Mouse (Mus musculus) MEL (cell line): Measurements from ENCODE around the gene Atp6ap2. TPM values are rescaled to one million over a fixed set of nuclear protein-coding genes. Genes with fewer than 3 reads are reported as not detected.

ENCODE experiments used
- DNase-seq: peaks from one replicate; pipeline ENCODE4 v3.0.0; 2011; ENCODE audit warnings: low read depth, low spot score
- H3K27ac ChIP-seq: 2 replicates; pipeline ENCODE4 v1.5.1; 2012; ENCODE audit warnings: low read depth, mild to moderate bottlenecking, control low read depth, low read length, moderate library complexity; ENCODE audit not compliant: control insufficient read depth
- H3K27me3 ChIP-seq, 2 experiments: fragments of 150-350 bp in 1 of 2; sonication (generic) in 1 of 2; 2 replicates each; pipeline ENCODE4 v1.6.1; 2012; ENCODE audit warnings: low read length in 2 of 2, mild to moderate bottlenecking in 2 of 2, improper control_type of control experiment in 1 of 2, moderate library complexity in 1 of 2; ENCODE audit not compliant: insufficient read depth in 2 of 2, control insufficient read depth in 1 of 2
- H3K36me3 ChIP-seq, 2 experiments: 2 replicates each; pipeline ENCODE4 v1.6.1; 2012 to 2014; ENCODE audit warnings: low read length in 2 of 2, improper control_type of control experiment in 1 of 2, inconsistent platforms in 1 of 2, mild to moderate bottlenecking in 1 of 2; ENCODE audit not compliant: insufficient read depth in 2 of 2, control insufficient read depth in 1 of 2
- H3K4me1 ChIP-seq, 2 experiments: fragments of 150-350 bp in 1 of 2; sonication (generic) in 1 of 2; 2 replicates each; pipeline ENCODE4 v1.6.1; 2012; ENCODE audit warnings: low read length in 2 of 2, improper control_type of control experiment in 1 of 2, mild to moderate bottlenecking in 1 of 2; ENCODE audit not compliant: insufficient read depth in 2 of 2, control insufficient read depth in 1 of 2
- H3K4me3 ChIP-seq, 2 experiments: fragments of 150-350 bp in 1 of 2; sonication (generic) in 1 of 2; 2 replicates each; pipeline ENCODE4 v1.5.1; 2012; ENCODE audit warnings: low read depth in 2 of 2, low read length in 2 of 2, mild to moderate bottlenecking in 2 of 2, moderate library complexity in 2 of 2, control low read depth in 1 of 2, improper control_type of control experiment in 1 of 2; ENCODE audit not compliant: control insufficient read depth in 1 of 2, insufficient read depth in 1 of 2
- H3K79me2 ChIP-seq: 2 replicates; pipeline ENCODE4 v1.6.1; 2012; ENCODE audit warnings: mild to moderate bottlenecking, low read length, moderate library complexity; ENCODE audit not compliant: control insufficient read depth, poor library complexity, insufficient read depth
- H3K9ac ChIP-seq: 2 replicates; pipeline ENCODE4 v1.6.1; 2012; ENCODE audit warnings: low read depth, mild to moderate bottlenecking, control low read depth, low read length, moderate library complexity; ENCODE audit not compliant: control insufficient read depth, poor library complexity, severe bottlenecking
- H3K9me3 ChIP-seq: fragments of 150-350 bp; sonication (generic); replicated peaks from 2 replicates; pipeline ENCODE4 v1.6.1; 2012; ENCODE audit warnings: mild to moderate bottlenecking, low read length, improper control_type of control experiment, moderate library complexity; ENCODE audit not compliant: insufficient read depth
- BHLHE40 ChIP-seq: IDR thresholded peaks from 2 replicates; pipeline ENCODE4 v1.6.1; 2012; ENCODE audit warnings: low read depth, mild to moderate bottlenecking, inconsistent platforms, low read length, improper control_type of control experiment, borderline replicate concordance
- CHD1 ChIP-seq: IDR thresholded peaks from 2 replicates; pipeline ENCODE4 v1.6.1; 2012; ENCODE audit warnings: low read depth, mild to moderate bottlenecking, inconsistent platforms, low read length, improper control_type of control experiment
- CHD2 ChIP-seq: IDR thresholded peaks from 2 replicates; pipeline ENCODE4 v1.6.1; 2011; ENCODE audit warnings: low read length, improper control_type of control experiment
- CTCF ChIP-seq, 3 experiments: IDR thresholded peaks in 2 of 3; conservative IDR thresholded peaks in 1 of 3; 2 replicates each; pipeline ENCODE4 v1.5.1; 2011 to 2012; ENCODE audit warnings: low read length in 3 of 3, low read depth in 2 of 3, mild to moderate bottlenecking in 2 of 3, improper control_type of control experiment in 1 of 3, inconsistent platforms in 1 of 3, mixed read lengths in 1 of 3, moderate library complexity in 1 of 3; ENCODE audit not compliant: control insufficient read depth in 1 of 3, insufficient read depth in 1 of 3, poor library complexity in 1 of 3, severe bottlenecking in 1 of 3
- E2F4 ChIP-seq: IDR thresholded peaks from 2 replicates; pipeline ENCODE4 v1.6.1; 2011; ENCODE audit warnings: low read depth, low read length, improper control_type of control experiment, borderline replicate concordance
- EP300 ChIP-seq, 2 experiments: IDR thresholded peaks; 2 replicates each; pipeline ENCODE4 v1.6.1; 2011; ENCODE audit warnings: improper control_type of control experiment in 2 of 2, low read length in 2 of 2, low read depth in 1 of 2, mild to moderate bottlenecking in 1 of 2
- ETS1 ChIP-seq: IDR thresholded peaks from 2 replicates; pipeline ENCODE4 v1.6.1; 2012; ENCODE audit warnings: low read depth, mild to moderate bottlenecking, inconsistent platforms, low read length, improper control_type of control experiment, moderate library complexity
- GABPA ChIP-seq: IDR thresholded peaks from 2 replicates; pipeline ENCODE4 v1.6.1; 2012; ENCODE audit warnings: low read depth, mild to moderate bottlenecking, inconsistent platforms, low read length, improper control_type of control experiment, moderate library complexity
- HCFC1 ChIP-seq: IDR thresholded peaks from 2 replicates; pipeline ENCODE4 v1.6.1; 2012; ENCODE audit warnings: low read depth, mild to moderate bottlenecking, inconsistent platforms, low read length, improper control_type of control experiment, moderate library complexity
- JUND ChIP-seq: IDR thresholded peaks from 2 replicates; pipeline ENCODE4 v1.6.1; 2011; ENCODE audit warnings: low read depth, mild to moderate bottlenecking, improper control_type of control experiment, low read length
- KAT2A ChIP-seq: conservative IDR thresholded peaks from 2 replicates; pipeline ENCODE4 v1.6.1; 2012; ENCODE audit warnings: low read depth, low read length, improper control_type of control experiment, inconsistent platforms
- MAX ChIP-seq: IDR thresholded peaks from 2 replicates; pipeline ENCODE4 v1.6.1; 2011; ENCODE audit warnings: low read length, improper control_type of control experiment
- MAZ ChIP-seq: IDR thresholded peaks from 2 replicates; pipeline ENCODE4 v1.6.1; 2012; ENCODE audit warnings: low read depth, mild to moderate bottlenecking, inconsistent platforms, low read length, improper control_type of control experiment
- MEF2A ChIP-seq: IDR thresholded peaks from 2 replicates; pipeline ENCODE4 v1.6.1; 2014; ENCODE audit warnings: low read depth, mild to moderate bottlenecking, inconsistent platforms, low read length, improper control_type of control experiment; ENCODE audit not compliant: poor library complexity, insufficient replicate concordance, severe bottlenecking; ENCODE audit errors: extremely low read depth
- MXI1 ChIP-seq: IDR thresholded peaks from 2 replicates; pipeline ENCODE4 v1.6.1; 2011; ENCODE audit warnings: mild to moderate bottlenecking, low read depth, low read length, improper control_type of control experiment
- MYC ChIP-seq: IDR thresholded peaks from 2 replicates; pipeline ENCODE4 v1.6.1; 2011; ENCODE audit warnings: low read depth, mild to moderate bottlenecking, low read length, improper control_type of control experiment, moderate library complexity
- NELFE ChIP-seq: IDR thresholded peaks from 2 replicates; pipeline ENCODE4 v1.6.1; 2011; ENCODE audit warnings: low read depth, low read length, improper control_type of control experiment
- POLR2A ChIP-seq, 2 experiments: IDR thresholded peaks; 2 replicates each; pipeline ENCODE4 v1.6.1; 2011 to 2012; ENCODE audit warnings: low read length in 2 of 2, mild to moderate bottlenecking in 2 of 2, control low read depth in 1 of 2, improper control_type of control experiment in 1 of 2, low read depth in 1 of 2, moderate library complexity in 1 of 2; ENCODE audit not compliant: control insufficient read depth in 1 of 2, insufficient read depth in 1 of 2, poor library complexity in 1 of 2
- POLR2AphosphoS2 ChIP-seq: IDR thresholded peaks from 2 replicates; pipeline ENCODE4 v1.6.1; 2011; ENCODE audit warnings: low read length, improper control_type of control experiment
- POLR2AphosphoS5 ChIP-seq: IDR thresholded peaks from 2 replicates; pipeline ENCODE4 v1.6.1; 2012; ENCODE audit warnings: low read depth, borderline replicate concordance, mild to moderate bottlenecking, inconsistent platforms, low read length, moderate library complexity, mixed read lengths
- RAD21 ChIP-seq: IDR thresholded peaks from 2 replicates; pipeline ENCODE4 v1.6.1; 2011; ENCODE audit warnings: mild to moderate bottlenecking, low read depth, low read length, improper control_type of control experiment
- SIN3A ChIP-seq: IDR thresholded peaks from 2 replicates; pipeline ENCODE4 v1.6.1; 2012; ENCODE audit warnings: low read length, improper control_type of control experiment, inconsistent platforms
- TAL1 ChIP-seq: IDR thresholded peaks from 2 replicates; pipeline ENCODE4 v1.6.1; 2012; ENCODE audit warnings: mild to moderate bottlenecking, inconsistent platforms, low read length, moderate library complexity, mixed read lengths
- TBP ChIP-seq: IDR thresholded peaks from 2 replicates; pipeline ENCODE4 v1.8.0; 2011; ENCODE audit warnings: low read depth, low read length, improper control_type of control experiment
- TCF12 ChIP-seq: IDR thresholded peaks from 2 replicates; pipeline ENCODE4 v1.6.1; 2014; ENCODE audit warnings: low read depth, mild to moderate bottlenecking, inconsistent platforms, low read length, improper control_type of control experiment, moderate library complexity
- UBTF ChIP-seq: IDR thresholded peaks from 2 replicates; pipeline ENCODE4 v1.6.1; 2012; ENCODE audit warnings: low read depth, mild to moderate bottlenecking, inconsistent platforms, low read length, improper control_type of control experiment, moderate library complexity, borderline replicate concordance; ENCODE audit not compliant: insufficient read depth
- USF1 ChIP-seq: IDR thresholded peaks from 2 replicates; pipeline ENCODE4 v1.6.1; 2014; ENCODE audit warnings: low read depth, mild to moderate bottlenecking, inconsistent platforms, low read length, improper control_type of control experiment, moderate library complexity
- USF2 ChIP-seq, 2 experiments: IDR thresholded peaks; 2 replicates each; pipeline ENCODE4 v1.6.1; 2011 to 2012; ENCODE audit warnings: improper control_type of control experiment in 2 of 2, low read length in 2 of 2, borderline replicate concordance in 1 of 2, inconsistent platforms in 1 of 2, low read depth in 1 of 2, mild to moderate bottlenecking in 1 of 2; ENCODE audit not compliant: insufficient read depth in 1 of 2
- ZKSCAN1 ChIP-seq: IDR thresholded peaks from 2 replicates; pipeline ENCODE4 v1.6.1; 2012; ENCODE audit warnings: low read depth, mild to moderate bottlenecking, inconsistent platforms, low read length, improper control_type of control experiment, moderate library complexity
- ZMIZ1 ChIP-seq: IDR thresholded peaks from 2 replicates; pipeline ENCODE4 v1.6.1; 2012; ENCODE audit warnings: low read depth, mild to moderate bottlenecking, inconsistent platforms, low read length, improper control_type of control experiment, moderate library complexity
- ZNF384 ChIP-seq: IDR thresholded peaks from 2 replicates; pipeline ENCODE4 v1.6.1; 2012; ENCODE audit warnings: low read depth, mild to moderate bottlenecking, inconsistent platforms, low read length, improper control_type of control experiment
- polyA plus RNA-seq, 2 experiments: library from polyadenylated mRNA; stranded (reverse) in 1 of 2; unstranded in 1 of 2; fragments of >175 nt in 1 of 2; fragments of >200 nt in 1 of 2; gene quantifications; 2 replicates each; pipeline versions ENCODE4 v1.2.1 to v1.2.4; 2012; ENCODE audit warnings: low replicate concordance in 2 of 2, low read depth in 1 of 2; ENCODE audit not compliant: insufficient read length in 2 of 2, insufficient read depth in 1 of 2, missing spikeins in 1 of 2
- total RNA-seq: library from RNA; depleted of rRNA; stranded (reverse); fragments of 300-350 nt; gene quantifications from 2 replicates; pipeline ENCODE4 v1.2.3, GENCODE M21; 2012; rRNA removed

Atp6ap2 gene
- total RNA-seq (54.9 and 56.4 TPM in 2 replicates), polyA plus RNA-seq (100 to 1,000 TPM in 1 of 2 experiments, 10 to 100 TPM in 1; 47.6 to 323 TPM)

DNA sequence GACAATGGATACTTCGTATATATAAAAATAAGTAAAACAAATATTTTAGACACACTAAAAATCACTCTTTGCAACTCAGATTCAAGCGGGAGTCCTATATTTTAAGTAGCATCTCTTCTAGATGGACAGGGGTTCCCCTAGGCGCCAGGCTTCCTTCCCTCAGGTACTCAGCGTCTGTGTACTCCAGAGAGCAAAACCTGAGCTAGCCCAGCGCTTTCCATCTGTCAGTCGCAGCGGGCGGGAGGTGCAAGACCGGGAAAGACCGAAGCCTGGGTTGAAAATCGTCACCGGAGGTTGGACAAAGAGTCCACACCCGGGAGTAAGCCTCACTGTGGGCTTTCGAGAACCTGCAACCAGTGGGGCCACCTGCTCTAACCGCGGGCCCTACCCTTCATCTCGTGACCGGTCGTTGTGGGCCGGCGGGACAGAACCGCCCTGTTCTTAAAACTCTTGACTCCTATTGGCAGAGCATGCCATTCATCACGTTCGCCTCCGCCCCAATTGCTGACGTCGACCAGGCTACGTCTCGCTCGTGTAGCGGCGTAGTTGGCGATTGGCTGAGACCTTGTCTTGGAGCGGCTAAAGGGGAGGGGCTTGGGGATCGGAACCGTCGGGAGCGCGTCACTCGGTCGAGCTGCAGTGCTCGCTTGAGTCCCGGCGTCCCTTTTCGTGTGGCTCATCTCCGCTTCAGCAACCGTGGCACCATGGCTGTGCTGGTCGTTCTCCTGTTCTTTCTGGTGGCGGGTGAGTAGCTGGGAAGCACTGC, at the start of gene Atp6ap2:
TSS of gene Atp6ap2 (plus strand) at position 610 of the 766 bp plus-strand sequence.
- peaks cover 4 to 11% of the 10 kb centered on the region in 2 experiments for H3K4me1 ChIP-seq
- TF ChIP-seq SIN3A (peak; percentile 39; the same call in 1 of the 2 replicates), UBTF (no peak), MXI1 (peak; percentile 48), TBP (peak; percentile 68; the same call in 1 of the 2 replicates), GABPA (no peak), ZNF384 (no peak), NELFE (peak; percentile 84), POLR2AphosphoS2 (peak; percentile 66; the same call in 1 of the 2 replicates), RAD21 (no peak), ETS1 (0 out of 2 replicates have a peak, but pooled peaks have one; percentile 5), MEF2A (no peak), TCF12 (peak; percentile 6; the same call in 1 of the 2 replicates), CTCF (IDR thresholded peaks at IDR 0.05 in 2 of 3, conservative IDR thresholded peaks at IDR 0.05 in 1 of 3; ENCODE audit: control insufficient read depth in 1 of 3, insufficient read depth in 1 of 3, low read depth in 2 of 3, low read length in 3 of 3, poor library complexity in 1 of 3, severe bottlenecking in 1 of 3) (no peak), E2F4 (no peak), POLR2AphosphoS5 (no peak), HCFC1 (peak; percentile 75), BHLHE40 (peak; percentile 93), TAL1 (no peak), MAX (peak; percentile 68), MAZ (no peak), USF1 (peak; percentile 82), JUND (no peak), CHD1 (no peak), ZMIZ1 (peak; percentile 83), ZKSCAN1 (no peak), USF2 (IDR thresholded peaks at IDR 0.05; ENCODE audit: borderline replicate concordance in 1 of 2, insufficient read depth in 1 of 2, low read depth in 1 of 2, low read length in 2 of 2) (no peak), EP300 (IDR thresholded peaks at IDR 0.05; ENCODE audit: low read depth in 1 of 2, low read length in 2 of 2) (no peak), CHD2 (peak; percentile 45; the same call in 1 of the 2 replicates), MYC (peak; percentile 17; the same call in 1 of the 2 replicates), KAT2A (no peak), POLR2A (IDR thresholded peaks at IDR 0.05; ENCODE audit: control insufficient read depth in 1 of 2, insufficient read depth in 1 of 2, low read depth in 1 of 2, low read length in 2 of 2, poor library complexity in 1 of 2) (peak; percentile 84 to 95)
- H3K9me3 ChIP-seq = no peaks in the 10 kb centered on the region
- peak within 1 kb of the TSS; percentile 53 for H3K27ac ChIP-seq
- peak within 1 kb of the TSS; percentile 86 for H3K9ac ChIP-seq
- H3K36me3 ChIP-seq = peaks cover 0 to 13% of the 10 kb centered on the region in 2 experiments; a peak in 3 of 4 replicates
- peaks cover 19% of the 10 kb centered on the region for H3K79me2 ChIP-seq
- H3K4me3 ChIP-seq = peak within 1 kb of the TSS; percentile 70 to 96
- no peaks in the 10 kb centered on the region for H3K27me3 ChIP-seq
- peak; percentile 99 for DNase-seq
